Mouse (Mus musculus) adrenal gland, adult 8-10 months (tissue): ENCODE measurements at regions not wholly inside any gene's neighbourhood (a gene's known extent, or its start where the extent isn't known, plus 50 kb on each side); places are given as distances from the start of the nearest gene placed in this dataset.
A peak's percentile ranks its signal among the peaks of the same experiment; 100 is the strongest.

Experiments used
- DNase-seq: peaks from one replicate; pipeline ENCODE4 v3.0.0; 2022

DNA sequence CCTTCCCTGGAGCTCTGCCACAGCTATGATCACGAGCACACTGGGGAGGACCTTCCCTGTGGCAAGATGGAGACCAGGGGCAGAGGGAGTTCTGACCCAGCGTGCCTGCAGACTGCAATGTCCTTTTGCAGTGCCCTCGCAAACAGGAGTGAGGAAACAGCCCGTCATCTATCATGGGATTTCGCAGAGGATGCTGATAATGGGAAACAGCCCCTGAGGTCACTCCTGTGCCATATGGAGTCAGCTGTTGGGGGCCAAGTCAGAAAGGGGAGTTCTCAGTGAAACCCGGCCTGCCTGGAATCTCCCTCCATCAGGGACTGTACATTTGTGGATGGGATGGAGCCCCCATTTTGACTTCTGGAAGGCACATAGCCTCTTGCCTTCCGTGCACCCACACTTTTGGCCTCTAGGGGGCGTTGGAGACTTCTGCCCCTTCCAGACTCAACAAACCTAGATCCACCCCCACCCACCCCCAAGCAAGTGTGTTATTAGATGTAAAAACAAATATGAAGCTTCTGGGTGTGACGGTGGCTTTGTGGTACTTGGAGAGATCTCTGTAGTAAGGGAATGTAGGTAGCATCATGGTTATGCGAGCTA, 98.1 kb downstream of the Kdr start:
- DNase-seq = no peak

DNA sequence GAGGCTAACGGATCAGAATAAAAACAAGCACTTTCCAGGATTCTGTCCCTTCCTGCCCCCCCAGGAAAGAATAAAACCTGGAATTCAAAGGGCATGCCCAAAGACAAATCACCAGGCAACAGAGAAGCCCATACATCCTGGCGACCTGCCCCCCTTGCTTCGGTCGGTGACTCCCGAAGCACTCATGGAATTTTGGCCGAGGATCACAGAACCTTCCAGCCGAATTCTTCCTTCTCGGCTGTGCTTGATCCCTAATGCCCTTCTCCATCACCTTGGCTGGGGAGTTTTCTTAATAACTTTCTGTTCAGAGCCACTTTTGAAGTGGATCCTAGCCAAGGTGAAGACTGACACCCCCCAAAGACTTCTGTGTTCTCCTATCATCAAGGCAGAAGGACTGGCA, 99.9 kb downstream of the Kdr start:
- peak; percentile 72 for DNase-seq

DNA sequence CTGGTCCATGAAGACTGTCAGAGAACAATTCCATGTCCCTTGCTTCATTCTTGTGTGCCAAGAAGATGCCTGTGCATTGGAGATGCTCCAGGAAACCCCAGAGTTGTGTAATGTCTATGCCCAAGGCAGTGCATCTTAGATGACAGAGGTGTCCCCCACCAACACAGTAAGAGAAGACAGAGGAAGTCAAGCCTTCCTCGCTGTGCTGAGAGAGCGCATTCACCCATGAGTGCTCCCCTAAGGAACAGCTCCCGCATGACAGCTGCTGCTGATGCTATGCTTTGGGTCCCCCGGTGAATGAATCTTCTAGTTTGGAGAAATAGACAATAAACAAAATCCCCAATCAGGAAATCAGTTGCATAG, 100.7 kb downstream of the Kdr start:
- no peak for DNase-seq

DNA sequence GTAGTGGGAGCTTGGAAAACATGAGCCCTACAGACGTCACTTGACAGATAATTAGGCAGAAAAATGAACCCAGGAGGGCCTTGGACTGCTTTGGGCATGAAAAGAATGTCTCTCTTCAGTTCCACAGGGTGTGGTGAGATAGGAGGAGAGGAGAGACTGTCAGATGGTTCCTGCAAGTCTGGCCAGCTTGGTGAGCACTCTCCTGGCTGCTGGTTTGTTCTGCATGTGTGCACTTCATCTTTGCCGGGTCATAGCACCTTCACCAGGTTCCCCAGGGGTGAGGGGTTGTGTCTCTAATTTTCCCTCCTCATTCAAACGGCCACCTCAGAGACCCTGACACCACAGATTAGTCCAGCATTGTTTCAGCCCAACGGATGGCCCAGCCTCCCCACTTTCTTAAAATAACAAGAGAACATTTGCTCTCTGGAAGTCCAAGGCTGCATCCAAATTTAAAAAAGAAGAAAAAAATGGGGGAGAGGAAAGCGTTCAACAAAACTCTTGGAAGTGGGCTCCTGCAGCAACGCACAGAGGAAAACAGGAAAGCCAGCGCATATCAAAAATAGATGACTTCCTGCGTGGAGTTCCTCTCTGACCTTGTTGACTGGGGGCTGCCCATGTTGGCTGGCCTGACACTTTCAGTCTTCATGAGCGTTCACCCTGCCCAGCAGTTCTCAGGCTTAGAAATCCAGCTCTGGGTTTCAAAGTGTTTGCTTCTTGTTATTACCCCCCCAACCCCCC, 101.2 kb downstream of the Kdr start:
- peak; percentile 22 for DNase-seq

DNA sequence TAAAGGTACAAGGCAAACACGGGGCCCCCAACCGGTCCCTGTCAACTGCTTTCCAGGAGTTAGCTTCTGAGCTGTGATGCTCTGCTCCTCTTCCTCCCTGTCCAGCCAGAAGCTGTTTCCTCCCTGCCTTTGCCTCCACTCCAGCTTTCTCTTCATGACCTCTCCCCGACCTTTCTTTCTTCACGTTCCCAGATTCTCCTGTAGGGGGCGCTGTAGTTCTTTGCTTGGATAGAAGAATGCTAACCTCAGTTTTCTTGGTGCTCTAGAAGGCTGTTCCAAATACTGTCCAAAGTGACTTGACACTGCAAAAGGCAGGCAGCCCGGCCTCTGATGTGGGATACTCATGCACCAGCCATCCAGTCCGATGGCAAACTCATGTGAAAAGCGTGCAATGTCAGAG, 107.1 kb downstream of the Kdr start:
- DNase-seq = peak; percentile 59

- no peak for DNase-seq
Measured at GRCm38 (mm10) chr5:75870666-75871065, 107.6 kb downstream of the Kdr start.

DNA sequence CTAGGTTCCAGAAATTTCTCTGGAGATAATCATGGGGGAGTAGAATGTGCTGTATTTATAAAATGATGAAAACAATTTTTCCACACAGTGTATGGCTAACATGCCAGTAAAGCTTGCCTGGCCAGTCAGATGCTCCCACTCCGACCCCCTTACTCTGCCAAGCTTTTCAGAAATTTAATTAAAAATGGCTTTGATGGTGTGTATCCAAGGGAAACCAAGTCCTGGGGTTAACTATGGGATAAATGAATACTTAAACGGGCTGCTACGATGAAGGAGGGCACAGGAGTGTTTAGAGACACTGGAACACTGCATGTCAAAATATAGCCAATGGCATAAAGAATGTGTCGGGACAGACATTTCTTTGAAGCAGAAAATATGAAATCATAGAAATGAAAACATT, 108.7 kb downstream of the Kdr start:
- no peak for DNase-seq

DNA sequence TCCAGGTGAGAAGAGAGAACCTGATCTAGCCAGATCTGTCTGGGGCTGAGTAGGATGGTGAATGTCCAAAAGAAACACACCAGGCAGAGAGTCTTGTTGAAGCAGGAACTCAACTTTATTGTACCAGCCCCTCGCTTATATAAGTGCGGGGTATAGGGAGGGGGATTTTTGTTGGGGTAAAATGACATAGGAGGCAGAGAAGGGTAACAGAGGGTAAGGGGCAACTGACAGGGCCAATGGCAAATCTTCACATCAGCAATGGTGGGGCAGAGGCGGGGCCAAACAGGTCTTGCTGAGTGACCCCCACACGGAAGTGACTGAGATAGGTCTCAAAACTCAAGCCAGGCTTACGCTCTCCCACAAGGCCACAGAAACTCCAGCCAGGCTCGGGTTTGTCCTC, 113.2 kb downstream of the Kdr start:
- no peak for DNase-seq

DNA sequence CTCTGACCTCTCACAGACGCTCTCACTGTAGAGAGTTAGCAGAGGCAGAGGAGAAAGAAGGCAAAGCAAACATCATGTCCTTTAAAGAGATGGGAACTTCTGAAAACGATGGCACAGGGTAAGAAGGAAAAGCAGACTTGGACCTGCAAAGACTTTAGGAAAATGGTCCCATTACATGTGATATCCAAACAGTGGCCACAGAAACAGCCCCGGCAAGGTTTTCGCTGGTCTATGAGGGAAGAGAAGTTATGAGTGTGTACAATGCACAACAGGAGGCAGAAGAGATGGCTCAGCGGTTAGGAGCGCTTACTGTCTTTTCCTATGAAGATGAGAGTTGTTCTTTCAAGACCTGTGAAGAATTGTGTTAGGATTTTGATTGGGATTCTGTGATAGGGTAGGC, 114.9 kb downstream of the Kdr start:
- no peak for DNase-seq

DNA sequence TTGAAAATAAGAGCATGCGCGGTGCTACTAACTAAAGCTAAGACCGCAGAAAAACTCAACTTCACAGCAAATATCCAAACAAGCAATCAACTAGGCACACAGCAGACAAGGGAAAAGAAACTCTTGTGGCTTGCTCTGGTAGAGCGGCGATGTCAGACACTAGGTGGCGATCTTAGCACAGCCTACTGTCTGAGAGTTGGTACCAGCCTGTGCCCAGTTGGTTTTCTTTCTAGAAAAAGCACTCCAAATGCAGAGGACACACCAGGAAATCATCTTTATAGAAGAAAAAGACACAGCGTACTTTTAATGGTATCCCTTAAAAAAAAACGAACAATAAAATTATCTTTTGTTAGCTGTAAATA, 115.6 kb downstream of the Kdr start:
- DNase-seq = no peak

GRCm38 (mm10) chr5:75861916-75862629, 116.2 kb downstream of the Kdr start:
- no peak for DNase-seq

DNA sequence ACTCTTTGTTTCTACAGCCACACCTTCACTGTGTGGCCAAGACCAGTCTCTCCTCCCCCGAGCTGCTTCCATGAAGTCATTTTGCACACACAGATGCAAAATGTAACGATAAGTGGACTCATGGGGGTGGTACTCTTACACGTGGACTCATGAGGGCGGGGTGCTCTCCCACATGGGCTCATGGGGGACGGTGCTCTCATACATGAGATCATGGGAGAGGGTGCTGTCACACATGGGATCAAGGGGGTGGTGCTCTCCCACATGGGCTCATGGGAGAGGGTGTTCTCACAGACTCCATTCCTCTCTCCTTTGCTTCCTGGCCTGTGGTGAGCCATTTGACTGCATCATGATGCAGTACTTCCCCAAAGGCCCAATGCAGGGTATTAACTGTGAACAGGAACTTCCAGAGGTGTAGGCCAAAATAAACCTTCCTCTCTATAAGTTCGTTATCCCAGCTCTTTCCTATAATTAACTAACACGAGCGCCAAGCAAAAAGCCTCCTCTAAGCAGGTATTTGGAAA, 118.9 kb downstream of the Kdr start:
- no peak for DNase-seq

DNA sequence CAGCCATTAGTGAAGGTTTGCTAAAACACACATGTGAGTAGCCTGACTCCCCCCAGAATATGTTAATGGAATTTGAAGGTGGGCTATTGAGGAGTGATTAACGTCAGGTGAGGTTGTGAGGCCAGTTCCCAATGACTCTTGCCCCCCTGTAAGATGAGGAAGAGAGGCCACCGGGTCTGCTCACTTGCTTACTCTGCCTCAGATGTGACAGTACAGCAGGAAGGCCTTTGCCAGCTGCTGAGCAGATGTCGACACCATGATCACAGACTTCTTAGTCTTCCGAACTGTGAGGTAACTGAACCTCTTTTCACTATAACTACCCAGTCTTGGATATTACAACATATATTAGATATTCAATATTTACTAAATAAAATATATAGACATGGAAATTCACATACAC, 127.4 kb downstream of the Kdr start:
- DNase-seq = no peak

- DNase-seq = no peak
Measured at GRCm38 (mm10) chr5:75847966-75848365, 130.3 kb downstream of the Kdr start.

- DNase-seq = no peak
Measured at GRCm38 (mm10) chr5:75847341-75847740, 130.9 kb downstream of the Kdr start.

DNA sequence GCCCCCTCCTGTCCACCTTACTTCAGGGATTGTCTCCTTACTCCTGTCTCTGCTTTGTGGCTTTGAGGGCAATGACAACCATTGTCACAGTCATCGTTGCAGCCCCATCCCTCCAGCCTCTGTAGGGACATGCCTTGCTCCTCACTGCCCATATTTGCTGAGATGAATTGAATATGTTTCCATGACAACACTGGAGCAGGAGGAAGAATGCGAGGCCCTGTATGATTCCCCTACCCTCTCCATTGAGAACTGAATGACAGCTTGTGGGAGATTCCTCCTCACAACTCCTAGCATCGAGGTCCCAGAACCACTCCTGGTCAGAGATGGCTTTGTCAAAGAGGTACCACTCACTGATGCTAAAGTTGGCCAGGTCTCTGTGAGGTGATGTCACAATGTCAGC, 132.2 kb downstream of the Kdr start:
- no peak for DNase-seq

DNA sequence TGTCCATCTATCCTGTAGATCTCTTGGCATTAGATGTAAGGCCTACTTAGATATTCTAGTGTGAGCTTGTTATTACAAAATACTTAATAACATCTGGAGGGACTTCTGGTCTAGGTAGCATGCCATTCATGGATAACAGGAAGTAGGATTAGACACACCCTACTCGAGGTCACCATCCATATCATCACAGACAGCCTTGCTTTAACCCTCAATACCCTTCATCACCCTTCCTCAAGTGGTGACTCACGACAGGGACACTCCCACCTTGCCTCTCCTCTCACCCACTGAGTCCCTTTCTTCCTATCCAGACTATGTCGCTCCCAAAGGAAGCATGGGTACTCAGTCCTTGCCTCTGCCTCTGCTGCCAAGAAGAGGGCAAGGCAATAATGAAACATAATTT, 134.5 kb downstream of the Kdr start:
- DNase-seq = no peak

DNA sequence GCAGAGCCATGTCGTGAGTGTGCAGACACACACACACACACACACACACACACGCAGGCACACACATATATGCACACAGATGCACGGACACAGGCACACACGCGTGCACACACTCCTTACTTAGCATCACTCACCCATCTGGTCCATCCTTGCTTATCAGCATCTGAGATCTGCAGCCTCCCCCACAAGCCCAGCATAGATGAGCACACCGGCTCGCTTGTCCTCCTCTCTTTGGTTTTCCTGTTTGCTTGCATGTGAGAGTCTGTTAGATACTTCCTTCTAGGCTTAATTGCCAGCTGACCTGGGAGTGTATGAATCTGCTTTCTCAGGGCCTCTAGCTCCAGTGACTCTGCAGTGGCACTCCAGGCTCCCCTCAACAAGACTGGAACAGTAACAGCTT, 137.8 kb downstream of the Kdr start:
- DNase-seq = no peak

DNA sequence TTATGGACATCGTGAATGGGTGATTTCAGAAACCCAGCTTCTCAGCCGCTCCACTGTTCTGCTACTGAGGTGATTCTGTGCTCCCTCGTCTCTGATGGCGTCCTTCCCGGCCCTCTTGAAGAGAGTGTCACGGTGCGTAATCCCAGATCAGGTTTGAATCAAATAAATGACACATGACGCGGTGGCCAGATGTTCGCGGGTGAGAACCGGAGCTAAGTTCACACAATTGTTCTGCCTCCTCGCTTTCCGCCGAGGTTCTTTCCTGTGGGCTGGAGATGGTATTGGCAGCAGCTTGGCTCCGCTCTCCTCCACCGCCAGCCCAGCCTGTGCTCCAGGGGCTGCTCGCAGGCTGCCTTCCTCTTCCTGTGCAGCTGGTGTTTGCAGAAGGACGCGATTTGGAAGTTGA, 142.7 kb downstream of the Kdr start:
- DNase-seq = peak; percentile 50

GRCm38 (mm10) chr5:75834766-75835555, 143.3 kb downstream of the Kdr start:
- DNase-seq = no peak

GRCm38 (mm10) chr5:75832341-75832740, 145.9 kb downstream of the Kdr start:
- no peak for DNase-seq

DNA sequence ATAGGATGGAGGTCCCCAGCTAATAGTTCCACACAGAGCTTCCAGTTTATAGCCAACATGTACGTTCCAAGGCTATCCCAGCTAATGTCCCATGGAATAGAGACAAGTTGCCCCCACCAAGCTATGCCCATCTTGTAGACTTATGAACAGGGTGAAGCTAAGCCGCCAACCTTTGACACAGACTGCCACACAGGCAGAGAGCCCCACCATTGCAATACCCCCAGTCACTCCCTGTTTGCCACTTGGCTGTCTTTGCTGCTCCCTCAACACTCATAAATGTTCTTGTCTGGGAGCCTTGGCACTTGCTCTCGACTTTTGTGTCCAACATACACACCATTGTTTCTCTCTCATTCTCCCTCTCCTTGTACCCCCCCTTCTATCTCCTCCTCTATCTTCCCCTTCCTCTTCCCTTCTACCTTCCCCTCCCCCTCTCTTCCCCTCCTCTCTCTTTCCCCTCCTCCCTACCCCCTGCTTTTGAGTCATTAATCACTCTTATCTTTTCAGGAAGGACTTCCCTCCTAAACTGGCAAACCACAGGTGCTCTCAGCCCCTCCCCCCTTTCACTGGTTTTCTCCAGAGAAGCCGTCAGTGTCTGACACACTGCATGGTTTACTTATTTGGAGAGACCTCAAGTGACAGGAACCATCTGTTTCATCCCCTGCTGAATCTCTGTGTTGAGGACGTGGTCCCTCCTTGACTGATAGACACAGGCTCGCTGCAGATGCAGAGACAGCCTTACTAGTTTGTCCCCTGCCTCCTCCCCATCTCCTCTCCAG, 148.2 kb downstream of the Kdr start:
- no peak for DNase-seq
